ENCODE assay signal across 15 mouse cellular contexts in genomic region chr1:177061761-177062160, GRCm38 (mm10).
"Had no signal": no experiment of that assay in that cellular context is flagged by ENCODE, and none has a peak within 500 bp of the region (broad histone marks: within the 10 kb centered on the region; RNA-seq: fewer than 3 reads in every experiment).

No protein-coding gene starts in this region.

- H3K36me3 ChIP-seq: liver, embryonic 13.5 days; stomach, embryonic 15.5 days had no signal

- DNase-seq: kidney, adult 2 months; kidney, postnatal 25 days; liver, embryonic 13.5 days; lung, embryonic 14.5 days; right cerebral cortex, postnatal 4 days; thymus, postnatal 25 days had no signal

- H3K27ac ChIP-seq: kidney, postnatal 0 days; layer of hippocampus, adult 2 months; liver, embryonic 13.5 days; macrophage; midbrain, embryonic 13.5 days; neural tube, embryonic 13.5 days; stomach, embryonic 15.5 days had no signal

- ATAC-seq: lung, postnatal 0 days; midbrain, embryonic 13.5 days; midbrain, embryonic 16.5 days had no signal

- H3K9ac ChIP-seq: liver, embryonic 13.5 days; lung, embryonic 14.5 days; midbrain, embryonic 13.5 days; neural tube, embryonic 13.5 days; stomach, embryonic 15.5 days had no signal

- H3K27me3 ChIP-seq: liver, embryonic 13.5 days; midbrain, embryonic 13.5 days; neural tube, embryonic 13.5 days; stomach, embryonic 15.5 days had no signal

- H3K4me3 ChIP-seq: layer of hippocampus, adult 2 months; liver, embryonic 13.5 days; midbrain, embryonic 13.5 days; myocyte; neural tube, embryonic 13.5 days; stomach, embryonic 15.5 days had no signal

- H3K4me1 ChIP-seq: liver, embryonic 13.5 days; midbrain, embryonic 13.5 days; neural tube, embryonic 13.5 days; stomach, embryonic 15.5 days had no signal

- H3K9me3 ChIP-seq: liver, embryonic 13.5 days; midbrain, embryonic 13.5 days; neural tube, embryonic 13.5 days; stomach, embryonic 15.5 days had no signal
